Mouse (Mus musculus): ENCODE measurements around the gene Adgrl2. TPM values are rescaled to one million over a fixed set of nuclear protein-coding genes. Genes with fewer than 3 reads are reported as not detected.

Adgrl2 gene
- polyA plus RNA-seq, 1 experiment from 2014 or later: 64.4 TPM

GRCm38 (mm10) chr3:148850821-148851220, 139.5 kb downstream of the Adgrl2 start:
- Histone ChIP-seq H3K4me1 (replicated peaks) (peaks cover 30% of the 10 kb centered on the region), H3K27me3 (ENCODE audit: insufficient read depth, poor library complexity, severe bottlenecking) (no peaks in the 10 kb centered on the region), H3K36me3 (peaks cover 69% of the 10 kb centered on the region), H3K4me3 (no peak overlapping the region), H3K27ac (no peak overlapping the region), H3K9me3 (no peaks in the 10 kb centered on the region)
- no peak for DNase-seq (ENCODE audit: low spot score)
- WGBS: 87% methylated on average over 4 of the region's 4 CpGs

- H3K27me3 ChIP-seq (ENCODE audit: insufficient read depth, poor library complexity, severe bottlenecking): no peaks in the 10 kb centered on the region
- H3K36me3 ChIP-seq: peaks cover 92% of the 10 kb centered on the region
- H3K4me3 ChIP-seq: no peak overlapping the region
- peaks cover 11% of the 10 kb centered on the region for H3K4me1 ChIP-seq (replicated peaks)
- 85% methylated on average over 2 of the region's 2 CpGs for WGBS
- H3K9me3 ChIP-seq: no peaks in the 10 kb centered on the region
- no peak for DNase-seq (ENCODE audit: low spot score)
- H3K27ac ChIP-seq: no peak overlapping the region
Observed at GRCm38 (mm10) chr3:148848366-148848765, 142.0 kb downstream of the Adgrl2 start.

GRCm38 (mm10) chr3:148844182-148844581, 146.2 kb downstream of the Adgrl2 start:
- Histone ChIP-seq H3K4me1 (replicated peaks) (peaks cover 7% of the 10 kb centered on the region; the same call in 1 of the 2 replicates), H3K9me3 (no peaks in the 10 kb centered on the region), H3K27me3 (ENCODE audit: insufficient read depth, poor library complexity, severe bottlenecking) (no peaks in the 10 kb centered on the region), H3K27ac (no peak overlapping the region), H3K4me3 (no peak overlapping the region), H3K36me3 (peaks cover 62% of the 10 kb centered on the region)
- DNase-seq (ENCODE audit: low spot score): no peak
- 84% methylated on average over 6 of the region's 6 CpGs for WGBS

GRCm38 (mm10) chr3:148842533-148842932, 147.8 kb downstream of the Adgrl2 start:
- Histone ChIP-seq H3K36me3 (peaks cover 62% of the 10 kb centered on the region), H3K4me3 (no peak overlapping the region), H3K9me3 (no peaks in the 10 kb centered on the region), H3K27ac (no peak overlapping the region; the same call in 1 of the 2 replicates), H3K4me1 (replicated peaks) (peaks cover 10% of the 10 kb centered on the region; the same call in 1 of the 2 replicates), H3K27me3 (ENCODE audit: insufficient read depth, poor library complexity, severe bottlenecking) (no peaks in the 10 kb centered on the region)
- 85% methylated on average over 7 of the region's 7 CpGs for WGBS
- no peak for DNase-seq (ENCODE audit: low spot score)

GRCm38 (mm10) chr3:148838835-148839296, 151.5 kb downstream of the Adgrl2 start:
- Histone ChIP-seq H3K4me1 (replicated peaks) (peaks cover 10% of the 10 kb centered on the region; the same call in 1 of the 2 replicates), H3K4me3 (no peak overlapping the region), H3K27me3 (ENCODE audit: insufficient read depth, poor library complexity, severe bottlenecking) (no peaks in the 10 kb centered on the region), H3K36me3 (peaks cover 62% of the 10 kb centered on the region), H3K27ac (no peak overlapping the region), H3K9me3 (no peaks in the 10 kb centered on the region)
- 67% methylated on average over 13 of the region's 13 CpGs for WGBS
- DNase-seq (ENCODE audit: low spot score): no peak

GRCm38 (mm10) chr3:148838095-148838834, 152.1 kb downstream of the Adgrl2 start:
- Histone ChIP-seq H3K4me1 (replicated peaks) (peaks cover 10% of the 10 kb centered on the region; the same call in 1 of the 2 replicates), H3K27me3 (ENCODE audit: insufficient read depth, poor library complexity, severe bottlenecking) (no peaks in the 10 kb centered on the region), H3K27ac (no peak overlapping the region), H3K9me3 (no peaks in the 10 kb centered on the region), H3K36me3 (peaks cover 64% of the 10 kb centered on the region), H3K4me3 (no peak overlapping the region)
- WGBS: 90% methylated on average over 13 of the region's 13 CpGs
- no peak for DNase-seq (ENCODE audit: low spot score)

GRCm38 (mm10) chr3:148835136-148835535, 155.2 kb downstream of the Adgrl2 start:
- Histone ChIP-seq H3K4me1 (replicated peaks) (peaks cover 4% of the 10 kb centered on the region; the same call in 1 of the 2 replicates), H3K27me3 (ENCODE audit: insufficient read depth, poor library complexity, severe bottlenecking) (no peaks in the 10 kb centered on the region), H3K4me3 (no peak overlapping the region), H3K36me3 (peaks cover 87% of the 10 kb centered on the region), H3K9me3 (no peaks in the 10 kb centered on the region), H3K27ac (no peak overlapping the region)
- no peak for DNase-seq (ENCODE audit: low spot score)
- 93% methylated on average over 12 of the region's 12 CpGs for WGBS

- WGBS: 96% methylated on average over 20 of the region's 20 CpGs
- no peak for DNase-seq (ENCODE audit: low spot score)
- Histone ChIP-seq H3K36me3 (peaks cover 94% of the 10 kb centered on the region), H3K27ac (no peak overlapping the region), H3K9me3 (no peaks in the 10 kb centered on the region), H3K4me1 (replicated peaks) (no peaks in the 10 kb centered on the region), H3K4me3 (no peak overlapping the region), H3K27me3 (ENCODE audit: insufficient read depth, poor library complexity, severe bottlenecking) (no peaks in the 10 kb centered on the region)
Observed at GRCm38 (mm10) chr3:148833070-148833769, 157.1 kb downstream of the Adgrl2 start.

DNA sequence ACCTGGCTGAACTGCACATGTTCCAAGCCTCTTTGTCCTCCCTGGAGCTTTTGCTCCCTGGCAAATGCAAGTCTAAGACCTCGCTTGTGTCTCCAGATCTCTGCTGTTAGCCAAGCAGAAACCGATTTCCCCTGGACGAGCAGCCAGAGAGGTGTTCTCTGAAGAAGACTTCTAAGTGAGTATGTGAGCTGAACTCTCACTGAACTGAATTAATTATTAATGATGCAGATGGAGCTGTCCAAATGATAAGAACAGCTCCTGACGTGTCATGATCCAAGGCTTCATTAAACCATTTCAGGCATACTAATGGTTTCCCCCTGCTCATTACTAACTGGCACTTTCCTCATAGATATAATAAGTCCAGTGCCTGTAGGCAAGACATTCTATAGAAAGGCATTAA, 158.4 kb downstream of the Adgrl2 start:
- H3K36me3 ChIP-seq: peaks cover 90% of the 10 kb centered on the region
- H3K4me1 ChIP-seq (replicated peaks): no peaks in the 10 kb centered on the region
- WGBS: 87% methylated on average over 4 of the region's 4 CpGs
- H3K27ac ChIP-seq: no peak overlapping the region
- DNase-seq (ENCODE audit: low spot score): no peak
- no peak overlapping the region for H3K4me3 ChIP-seq
- H3K9me3 ChIP-seq: no peaks in the 10 kb centered on the region
- H3K27me3 ChIP-seq (ENCODE audit: insufficient read depth, poor library complexity, severe bottlenecking): no peaks in the 10 kb centered on the region

DNA sequence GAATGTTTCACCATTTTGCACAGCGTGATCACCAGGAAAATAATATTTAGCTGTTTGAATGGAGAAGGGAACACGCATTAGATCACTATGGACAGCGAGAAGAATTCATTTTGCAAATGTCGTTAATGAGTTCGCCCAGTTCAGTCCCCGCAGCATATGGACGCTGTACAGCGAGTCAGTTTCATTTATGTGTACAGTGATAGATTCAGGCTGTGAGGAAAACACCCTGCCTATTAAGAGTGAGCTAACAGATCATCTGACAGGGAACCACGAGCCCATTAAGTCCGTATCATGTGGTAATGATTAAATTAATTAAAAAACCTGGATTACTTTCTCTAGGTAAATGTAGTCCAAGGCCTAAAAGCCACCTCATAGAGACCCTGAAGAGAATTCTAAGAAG, 161.8 kb downstream of the Adgrl2 start:
- Histone ChIP-seq H3K27me3 (ENCODE audit: insufficient read depth, poor library complexity, severe bottlenecking) (no peaks in the 10 kb centered on the region), H3K9me3 (no peaks in the 10 kb centered on the region), H3K4me3 (no peak overlapping the region), H3K27ac (no peak overlapping the region), H3K36me3 (peaks cover 90% of the 10 kb centered on the region), H3K4me1 (replicated peaks) (no peaks in the 10 kb centered on the region)
- DNase-seq (ENCODE audit: low spot score): no peak
- WGBS: 94% methylated on average over 10 of the region's 10 CpGs

DNA sequence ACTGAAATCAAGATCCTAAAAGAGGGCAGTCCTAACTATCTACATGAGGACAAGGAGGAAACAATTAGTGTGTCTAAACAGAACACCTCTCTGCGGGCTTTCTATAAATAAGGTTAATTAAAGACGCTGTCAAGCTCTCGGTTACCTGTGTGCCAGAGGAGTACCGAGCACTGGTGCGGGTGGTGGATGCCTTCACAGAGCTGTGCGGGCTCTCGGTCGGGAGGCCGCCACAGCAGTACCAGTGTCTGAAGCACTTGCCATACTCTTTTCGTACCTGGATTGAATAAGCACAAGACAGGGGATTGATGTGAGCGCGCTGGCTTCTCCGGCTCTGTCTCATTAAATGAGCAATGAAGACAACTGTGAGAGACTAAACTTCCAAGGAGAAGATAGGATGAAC, 166.8 kb downstream of the Adgrl2 start:
- 94% methylated on average over 13 of the region's 13 CpGs for WGBS
- Histone ChIP-seq H3K27me3 (ENCODE audit: insufficient read depth, poor library complexity, severe bottlenecking) (no peaks in the 10 kb centered on the region), H3K27ac (no peak overlapping the region), H3K4me3 (no peak overlapping the region), H3K9me3 (no peaks in the 10 kb centered on the region), H3K36me3 (peaks cover 95% of the 10 kb centered on the region), H3K4me1 (replicated peaks) (no peaks in the 10 kb centered on the region)
- DNase-seq (ENCODE audit: low spot score): no peak

- DNase-seq (ENCODE audit: low spot score): no peak
- Histone ChIP-seq H3K4me3 (no peak overlapping the region), H3K27ac (no peak overlapping the region), H3K4me1 (replicated peaks) (no peaks in the 10 kb centered on the region), H3K27me3 (ENCODE audit: insufficient read depth, poor library complexity, severe bottlenecking) (no peaks in the 10 kb centered on the region), H3K36me3 (peaks cover 100% of the 10 kb centered on the region), H3K9me3 (no peaks in the 10 kb centered on the region)
- 90% methylated on average over 6 of the region's 6 CpGs for WGBS
Observed at GRCm38 (mm10) chr3:148821632-148822031, 168.7 kb downstream of the Adgrl2 start.
